Mouse (Mus musculus) spleen, postnatal 14 days (tissue): ENCODE measurements around the gene Prss42.

Experiments
- DNase-seq, 2 experiments: peaks; one replicate each; pipeline ENCODE4 v3.0.0; 2021 to 2022; ENCODE audit warnings: low spot score in 2 of 2

Prss42 gene

GRCm38 (mm10) chr9:110797866-110798265, at the start of gene Prss42:
Gene Prss42 (plus strand): TSS chr9:110798166.
- no peak for DNase-seq

- no peak for DNase-seq
Observed at GRCm38 (mm10) chr9:110748451-110748850, 49.5 kb upstream of the Prss42 start.

DNA sequence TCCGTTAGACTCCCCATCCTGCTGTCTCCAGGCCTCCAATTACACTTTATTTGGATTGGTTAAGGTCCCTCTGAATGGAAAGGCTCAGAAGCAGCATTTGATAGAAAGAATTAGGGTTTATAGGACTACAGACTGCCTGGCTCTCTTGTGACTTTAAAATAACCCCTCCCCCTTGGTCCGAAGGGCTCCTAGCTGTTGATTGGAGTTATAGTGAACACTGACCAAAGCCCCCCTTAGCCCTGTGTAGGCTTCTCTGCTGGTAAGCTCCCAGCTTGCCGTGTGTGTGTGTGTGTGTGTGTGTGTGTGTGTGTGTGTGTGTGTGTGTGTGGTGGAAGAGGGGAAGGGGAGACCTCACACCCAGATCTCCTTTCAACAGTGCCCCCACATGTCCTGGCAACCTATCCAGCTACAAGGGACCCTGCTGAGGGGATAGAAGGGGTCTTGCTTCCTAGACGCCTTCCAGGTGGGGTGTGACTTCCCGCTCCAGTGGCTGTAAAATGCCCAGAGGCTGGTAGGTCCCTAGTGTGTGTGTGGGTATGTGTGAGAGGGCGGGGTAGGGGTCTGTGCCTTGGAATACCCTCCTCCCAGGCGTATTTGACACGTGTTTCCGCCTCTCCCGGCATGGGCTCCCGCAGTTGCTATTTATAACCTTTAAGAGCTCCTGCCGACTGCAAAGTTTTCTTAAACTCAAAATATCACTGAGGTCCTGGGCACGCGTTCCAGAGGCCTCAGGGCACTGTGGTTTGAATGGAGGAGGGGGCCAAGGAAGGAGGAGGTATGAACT, 47.4 kb upstream of the Prss42 start:
- no peak for DNase-seq

DNA sequence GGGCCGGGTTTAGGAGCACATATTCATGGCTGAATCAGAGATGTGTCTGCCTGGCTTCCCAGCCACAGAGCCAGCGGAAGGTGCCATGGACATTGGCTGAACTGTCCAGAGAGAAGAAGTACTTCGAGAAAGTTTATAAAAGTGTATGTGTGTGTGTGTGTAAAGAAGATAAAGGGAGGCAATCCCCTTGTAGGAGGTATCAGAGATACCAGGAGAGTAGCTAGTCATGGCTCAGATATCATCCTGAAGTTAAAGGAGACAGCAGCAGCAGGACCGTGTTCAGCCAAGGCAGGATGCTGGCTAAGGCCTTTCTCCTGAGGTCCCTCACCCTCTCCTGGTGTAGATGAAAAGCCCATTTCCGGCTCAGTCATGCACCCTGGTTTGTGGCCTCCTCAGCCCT, 46.6 kb upstream of the Prss42 start:
- no peak for DNase-seq

- DNase-seq = no peak
Observed at GRCm38 (mm10) chr9:110752917-110753435, 45.0 kb upstream of the Prss42 start.

GRCm38 (mm10) chr9:110753773-110754172, 44.2 kb upstream of the Prss42 start:
- DNase-seq = no peak

DNA sequence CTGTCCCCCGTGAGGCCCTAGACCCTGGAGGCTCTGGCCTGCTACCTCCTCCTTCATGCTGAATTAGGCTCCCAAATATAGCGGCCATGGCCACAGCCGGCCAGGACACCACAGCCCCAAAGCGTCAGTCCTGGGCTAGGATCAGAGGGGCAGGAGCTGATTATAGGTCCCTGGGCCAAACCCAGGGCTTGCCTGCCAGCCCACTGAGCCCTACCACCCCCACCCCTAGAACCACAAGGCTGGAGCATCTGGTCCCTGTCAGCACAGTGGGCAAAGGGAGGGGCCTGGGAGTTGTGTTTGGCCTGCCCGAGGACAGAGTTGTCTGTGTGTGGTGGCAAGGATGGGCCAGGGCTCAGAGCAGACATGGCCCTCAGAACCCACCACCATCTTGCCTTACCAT, 40.1 kb upstream of the Prss42 start:
- DNase-seq = no peak

DNA sequence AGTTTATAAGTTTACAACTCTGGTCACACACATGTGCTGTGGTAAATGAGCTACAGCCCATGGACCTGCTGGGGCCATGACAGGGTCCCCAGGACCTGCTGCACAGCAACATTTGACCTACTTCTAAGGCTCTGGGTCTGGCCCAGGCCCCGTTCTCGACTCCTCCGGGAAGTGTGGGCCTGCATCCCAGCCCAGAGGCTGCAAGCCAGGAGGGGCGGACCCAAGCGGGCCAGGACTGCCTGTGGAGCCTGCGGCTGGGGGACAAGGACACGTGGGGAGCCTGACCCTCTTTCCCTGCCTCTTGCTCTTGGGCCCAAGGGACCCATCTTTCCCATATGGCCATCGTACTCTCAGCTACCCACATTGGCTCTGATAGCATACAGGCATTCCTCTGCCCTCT, 39.4 kb upstream of the Prss42 start:
- DNase-seq = no peak

- DNase-seq = peak in 1 of 2 experiments; percentile 31
Observed at GRCm38 (mm10) chr9:110759265-110759664, 38.7 kb upstream of the Prss42 start.

DNA sequence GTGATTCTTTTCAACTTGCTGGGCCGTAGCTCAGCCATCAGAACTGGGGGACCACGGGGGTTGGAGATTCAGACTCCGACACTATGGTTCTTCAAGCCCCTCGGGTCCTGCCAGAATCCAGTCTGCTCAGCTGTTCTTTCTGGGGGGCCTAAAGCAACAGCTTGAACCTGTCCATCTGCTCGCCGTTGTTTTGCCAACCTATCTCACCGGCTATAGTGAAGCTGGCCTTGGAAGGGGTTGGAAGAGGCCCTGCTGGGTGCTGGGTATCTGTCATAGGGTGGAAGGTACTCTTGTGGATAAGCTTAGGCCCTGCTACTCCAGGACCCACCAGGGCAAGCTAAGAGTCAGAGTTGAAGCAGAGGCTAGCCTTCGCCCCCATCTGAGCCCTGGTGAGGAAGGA, 37.1 kb upstream of the Prss42 start:
- DNase-seq = no peak

DNA sequence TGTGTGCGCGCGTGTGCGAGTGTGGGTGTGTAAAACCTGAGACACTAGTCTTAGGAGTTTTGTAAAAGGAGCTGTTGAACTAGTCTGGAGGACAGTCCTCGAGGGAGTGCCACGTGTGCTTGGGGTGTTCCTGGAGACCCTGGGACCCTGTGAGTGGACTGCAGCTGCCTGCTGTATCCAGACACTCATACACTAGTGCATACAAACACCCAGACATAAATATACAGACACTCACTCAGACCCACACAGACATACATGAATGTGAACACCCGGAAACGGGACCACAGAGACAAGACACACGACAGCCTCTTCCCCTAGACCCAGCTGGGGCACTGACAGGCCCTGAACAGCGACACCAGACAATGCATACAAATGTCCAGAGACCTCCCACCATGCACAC, 35.2 kb upstream of the Prss42 start:
- DNase-seq = no peak

DNA sequence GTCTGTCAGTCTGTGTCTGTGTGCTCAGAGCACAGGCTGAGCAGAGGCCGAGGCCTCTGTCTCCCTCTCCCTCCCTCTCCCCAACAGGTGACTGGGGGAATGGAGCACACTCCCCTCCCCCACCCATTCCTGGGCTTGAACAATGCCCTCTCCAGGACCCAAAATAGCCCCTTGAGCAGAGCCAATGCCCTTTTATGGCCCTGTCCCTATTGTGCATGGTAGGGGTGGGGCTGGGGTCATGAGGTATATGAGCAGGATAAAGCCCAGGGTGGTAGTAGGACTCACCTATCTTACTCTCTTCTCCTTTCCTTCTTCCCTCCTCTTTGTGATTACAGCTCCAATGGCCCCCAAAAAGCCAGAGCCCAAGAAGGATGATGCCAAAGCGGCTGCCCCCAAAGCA, 34.6 kb upstream of the Prss42 start:
- DNase-seq = no peak

DNA sequence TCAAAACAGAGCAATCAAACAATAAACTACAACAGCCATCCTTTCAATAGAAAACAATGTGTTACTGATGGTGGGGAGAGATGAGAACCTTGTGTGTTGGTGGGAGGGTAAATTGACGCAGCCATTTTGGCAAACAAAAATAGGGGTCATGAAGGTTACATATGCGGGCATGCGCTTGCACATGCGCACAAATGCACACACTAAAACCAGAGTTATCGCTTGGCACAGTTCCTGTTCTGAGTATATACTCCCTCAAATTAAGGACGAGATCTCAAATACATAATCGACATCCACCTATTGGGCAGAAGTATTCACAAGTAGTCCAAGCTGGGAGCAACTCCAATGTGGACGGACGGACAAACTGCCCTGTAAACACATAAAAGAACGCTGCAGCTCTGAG, 25.6 kb upstream of the Prss42 start:
- DNase-seq = no peak

DNA sequence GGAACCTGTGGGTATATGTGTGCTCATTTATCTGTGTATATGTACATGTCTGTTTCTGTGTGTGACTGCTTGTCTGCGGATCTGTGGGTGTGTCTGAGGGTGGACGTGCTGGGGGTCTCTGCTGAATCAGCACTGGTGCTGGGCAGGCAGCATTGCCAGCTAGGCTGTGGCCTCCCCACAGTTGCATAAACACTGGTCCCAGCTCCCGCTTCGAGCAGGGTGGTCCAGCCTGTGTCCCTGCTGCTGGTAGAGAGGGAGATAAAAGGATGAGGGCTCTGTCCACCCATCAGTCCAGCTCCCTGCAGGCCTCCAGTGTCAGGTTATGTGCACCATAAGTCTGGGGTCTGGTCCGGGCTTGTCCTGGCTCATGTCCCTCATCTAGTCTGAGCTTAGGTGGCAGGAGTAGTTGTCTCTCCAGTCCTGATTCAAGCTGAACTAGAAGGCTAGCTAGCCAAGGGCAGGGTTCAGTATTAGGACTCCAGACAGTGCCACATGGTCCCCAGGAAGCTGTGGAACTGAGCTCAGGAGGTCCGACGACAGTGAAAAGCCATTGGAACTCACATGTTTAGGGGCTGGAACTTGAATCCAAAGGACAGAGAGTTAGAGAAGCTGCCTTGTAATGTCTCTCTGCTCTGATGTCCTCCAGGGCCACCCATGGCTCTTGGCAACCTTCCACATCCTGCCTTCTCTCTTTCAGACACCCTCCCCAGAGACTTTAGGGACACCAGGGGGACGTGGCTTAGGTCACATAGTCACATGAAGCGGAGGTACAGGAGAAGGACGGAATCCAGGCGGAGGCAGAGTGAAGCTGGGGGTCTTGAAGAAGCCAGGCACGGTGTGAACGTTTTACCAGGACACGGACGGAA, 23.3 kb upstream of the Prss42 start:
- DNase-seq = no peak

DNA sequence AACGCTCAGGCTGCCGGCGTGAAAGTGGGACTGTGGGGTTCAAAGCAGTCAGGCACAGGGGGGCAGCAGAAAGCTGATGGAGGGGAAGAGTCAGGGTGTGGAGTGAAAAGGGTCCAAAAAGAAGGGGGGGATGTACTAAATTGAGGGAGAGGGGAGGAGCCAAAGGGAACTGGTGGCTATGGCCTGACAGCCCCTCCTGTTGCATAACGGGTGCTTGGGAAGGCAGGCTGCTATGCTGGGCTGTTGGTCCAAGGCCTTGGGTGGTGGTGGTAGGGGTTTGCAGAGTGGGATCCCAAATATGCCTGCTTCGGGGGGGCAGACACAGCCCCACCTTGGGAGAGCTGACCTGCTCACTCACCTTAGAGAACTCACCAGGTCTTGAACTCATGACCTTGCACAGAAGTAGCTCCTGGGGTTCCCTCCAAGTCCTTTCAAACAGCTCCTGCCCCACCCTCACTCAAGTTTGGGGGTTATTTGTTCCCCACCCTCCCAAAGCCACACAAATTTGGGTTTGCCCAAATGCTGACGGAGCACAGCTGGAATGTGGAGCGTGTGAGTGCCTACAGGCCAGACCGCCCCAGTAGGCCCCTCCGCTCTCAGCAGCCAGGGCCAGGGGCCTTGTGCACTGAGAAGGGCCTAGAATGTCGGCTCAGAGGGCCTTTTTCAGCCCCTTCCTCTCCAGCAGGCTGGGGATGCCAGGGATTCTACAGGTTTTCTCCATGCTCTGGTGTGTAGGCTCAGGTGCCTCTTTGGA, 22.5 kb upstream of the Prss42 start:
- no peak for DNase-seq

DNA sequence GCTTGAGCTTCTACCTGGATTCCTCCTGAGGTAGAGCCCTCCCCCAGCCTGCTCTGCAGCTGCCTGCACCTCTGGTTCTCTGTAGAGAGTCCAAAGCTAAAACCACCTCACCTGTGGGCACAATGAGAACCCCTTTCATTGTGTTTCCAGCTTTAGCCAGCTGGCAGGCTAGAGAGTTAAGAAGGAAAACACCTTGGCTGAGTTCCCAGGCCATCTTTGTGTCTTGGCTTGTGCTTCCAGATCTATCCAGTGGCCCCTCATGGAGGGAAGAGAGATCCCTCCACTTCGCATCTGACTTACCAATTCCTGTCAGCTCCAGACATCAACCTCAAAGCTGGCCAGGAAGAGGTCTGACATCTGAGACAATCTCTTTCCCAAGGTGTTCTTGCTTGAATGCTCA, 19.9 kb upstream of the Prss42 start:
- no peak for DNase-seq

DNA sequence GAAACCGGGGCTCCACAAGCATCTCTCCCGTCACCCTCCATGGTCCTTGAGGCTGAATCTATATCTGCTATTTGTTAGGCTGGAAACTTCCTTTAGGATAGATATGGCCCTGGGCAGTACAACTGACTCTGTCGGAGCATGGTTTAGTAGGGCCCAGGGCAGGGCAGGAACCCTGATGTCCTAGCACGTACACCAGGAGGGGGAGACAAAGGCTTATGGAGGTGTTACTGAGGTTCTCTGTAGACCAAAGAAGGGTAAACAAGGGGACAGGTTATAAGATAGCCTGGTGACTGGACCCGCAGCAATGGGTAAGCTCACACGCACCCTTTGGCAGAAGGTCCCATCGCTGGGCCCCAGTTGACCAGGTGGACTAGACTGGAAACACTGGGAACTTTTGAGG, 19.4 kb upstream of the Prss42 start:
- no peak for DNase-seq

GRCm38 (mm10) chr9:110779242-110779913, 18.6 kb upstream of the Prss42 start:
- no peak for DNase-seq

GRCm38 (mm10) chr9:110781256-110781721, 16.7 kb upstream of the Prss42 start:
- peak; percentile 79 to 88 for DNase-seq

DNA sequence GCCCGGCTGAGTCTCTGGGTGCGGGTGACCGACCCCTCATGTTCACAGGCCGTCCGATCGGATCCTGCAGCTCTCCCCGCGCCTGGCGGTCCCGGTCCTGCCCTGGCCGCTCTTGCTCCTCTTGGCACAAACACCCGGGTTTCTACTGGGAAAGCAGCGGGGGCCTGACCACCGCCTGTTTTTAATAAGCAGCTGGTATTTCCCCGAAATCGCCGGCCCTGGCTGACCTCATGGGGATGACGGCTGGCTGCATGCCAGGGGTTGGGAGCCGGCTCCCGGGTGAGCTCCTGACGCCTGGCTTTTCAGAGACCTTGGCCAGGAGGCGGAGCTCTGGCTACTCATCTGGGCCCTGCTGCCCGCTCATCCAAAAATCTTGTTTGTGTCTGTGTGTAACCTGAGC, 16.2 kb upstream of the Prss42 start:
- peak in 1 of 2 experiments; percentile 18 for DNase-seq

DNA sequence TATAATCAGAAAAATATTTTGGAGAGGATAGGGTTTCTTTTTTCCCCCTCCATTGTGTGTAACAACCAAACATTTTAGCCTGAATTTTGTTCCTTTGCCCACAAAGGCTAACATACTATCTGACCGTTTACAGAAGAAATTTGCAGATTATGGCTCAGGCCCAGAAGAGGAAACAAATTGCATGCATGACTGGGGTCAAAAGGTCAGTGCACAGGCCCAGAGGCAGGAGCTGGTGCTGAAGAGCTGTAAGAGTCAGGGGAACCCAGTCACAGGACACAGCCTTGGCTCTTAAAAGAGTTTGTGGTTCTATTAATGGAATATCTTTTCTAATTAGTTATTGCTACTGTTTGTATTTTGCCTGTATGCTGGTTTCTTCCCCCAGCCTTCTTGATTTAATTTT, 14.4 kb upstream of the Prss42 start:
- no peak for DNase-seq
